Mouse (Mus musculus) CH12.LX (cell line): ENCODE results near the gene Snta1. TPM values are rescaled to one million over a fixed set of nuclear protein-coding genes. Genes with fewer than 3 reads are reported as not detected.

Experiments
- DNase-seq: peaks from one replicate; pipeline ENCODE4 v3.0.0-alpha.2; 2013; ENCODE audit errors: extremely low read depth
- H3K27ac ChIP-seq: 2 replicates; pipeline ENCODE4 v1.5.1; 2012; ENCODE audit warnings: low read depth, mild to moderate bottlenecking, control low read depth, moderate library complexity; ENCODE audit not compliant: insufficient read depth
- H3K27me3 ChIP-seq: replicated peaks from 2 replicates; pipeline ENCODE3; 2012; ENCODE audit warnings: inconsistent platforms
- H3K36me3 ChIP-seq, 2 experiments: replicated peaks in 1 of 2; 2 replicates each; pipeline versions ENCODE3 to v1.6.1; 2012; ENCODE audit warnings: inconsistent platforms in 1 of 2, low read length in 1 of 2, mild to moderate bottlenecking in 1 of 2, mixed read lengths in 1 of 2, moderate library complexity in 1 of 2; ENCODE audit not compliant: control insufficient read depth in 1 of 2, insufficient read depth in 1 of 2
- H3K4me1 ChIP-seq, 2 experiments: 2 replicates each; pipeline ENCODE4 v1.6.1; 2012; ENCODE audit warnings: inconsistent platforms in 1 of 2, moderate library complexity in 1 of 2; ENCODE audit not compliant: insufficient read depth in 2 of 2, control insufficient read depth in 1 of 2
- H3K4me2 ChIP-seq: 2 replicates; pipeline ENCODE4 v1.6.1; 2012; ENCODE audit warnings: low read depth, mild to moderate bottlenecking, control low read depth; ENCODE audit not compliant: poor library complexity, insufficient read depth, severe bottlenecking
- H3K4me3 ChIP-seq, 3 experiments: fragments of 150-350 bp in 1 of 3; sonication (generic) in 1 of 3; replicated peaks in 1 of 3; 2 replicates each; pipeline versions ENCODE3 to v1.5.1; 2011 to 2012; ENCODE audit warnings: low read depth in 2 of 3, low read length in 2 of 3, mild to moderate bottlenecking in 2 of 3, moderate library complexity in 2 of 3, control low read depth in 1 of 3, improper control_type of control experiment in 1 of 3, inconsistent platforms in 1 of 3, mixed read lengths in 1 of 3; ENCODE audit not compliant: poor library complexity in 1 of 3
- H3K79me2 ChIP-seq: replicated peaks from 2 replicates; pipeline ENCODE4 v1.6.1; 2012; ENCODE audit warnings: mild to moderate bottlenecking, moderate library complexity; ENCODE audit not compliant: control insufficient read depth, poor library complexity, insufficient read depth, severe bottlenecking; ENCODE audit errors: extremely low read depth
- H3K9ac ChIP-seq: 2 replicates; pipeline ENCODE4 v1.6.1; 2012; ENCODE audit warnings: low read depth, mild to moderate bottlenecking, control low read depth, moderate library complexity; ENCODE audit not compliant: insufficient read depth
- H3K9me3 ChIP-seq: replicated peaks from 2 replicates; pipeline ENCODE3; 2012; ENCODE audit warnings: low read length, inconsistent platforms, mixed read lengths
- BHLHE40 ChIP-seq: IDR thresholded peaks from 2 replicates; pipeline ENCODE4 v1.6.1; 2011; ENCODE audit warnings: mild to moderate bottlenecking, low read depth, low read length, improper control_type of control experiment
- CHD1 ChIP-seq: IDR thresholded peaks from 2 replicates; pipeline ENCODE4 v1.6.1; 2012; ENCODE audit warnings: low read depth, low read length, improper control_type of control experiment, inconsistent platforms
- CHD2 ChIP-seq: IDR thresholded peaks from 2 replicates; pipeline ENCODE4 v1.6.1; 2011; ENCODE audit warnings: low read length, improper control_type of control experiment
- CTCF ChIP-seq, 2 experiments: IDR thresholded peaks in 1 of 2; conservative IDR thresholded peaks in 1 of 2; 2 replicates each; pipeline ENCODE4 v1.5.1; 2011 to 2012; ENCODE audit warnings: low read depth in 2 of 2, low read length in 2 of 2, improper control_type of control experiment in 1 of 2, inconsistent platforms in 1 of 2, mild to moderate bottlenecking in 1 of 2, moderate library complexity in 1 of 2
- E2F4 ChIP-seq: IDR thresholded peaks from 2 replicates; pipeline ENCODE4 v1.6.1; 2011; ENCODE audit warnings: low read depth, low read length, improper control_type of control experiment; ENCODE audit not compliant: insufficient replicate concordance
- ELF1 ChIP-seq: IDR thresholded peaks from 2 replicates; pipeline ENCODE4 v1.6.1; 2014; ENCODE audit warnings: low read depth, mild to moderate bottlenecking, inconsistent platforms, low read length, improper control_type of control experiment
- ETS1 ChIP-seq: conservative IDR thresholded peaks from 2 replicates; pipeline ENCODE4 v1.6.1; 2012; ENCODE audit warnings: low read depth, mild to moderate bottlenecking, inconsistent platforms, low read length, improper control_type of control experiment, moderate library complexity
- HCFC1 ChIP-seq: IDR thresholded peaks from 2 replicates; pipeline ENCODE4 v1.6.1; 2012; ENCODE audit warnings: low read depth, mild to moderate bottlenecking, inconsistent platforms, low read length, improper control_type of control experiment
- JUN ChIP-seq: IDR thresholded peaks from 2 replicates; pipeline ENCODE4 v1.6.1; 2011; ENCODE audit warnings: low read depth, mild to moderate bottlenecking, low read length, improper control_type of control experiment, moderate library complexity; ENCODE audit not compliant: insufficient read depth
- JUND ChIP-seq: conservative IDR thresholded peaks from 2 replicates; pipeline ENCODE4 v1.6.1; 2011; ENCODE audit warnings: low read depth, low read length, improper control_type of control experiment
- MAFK ChIP-seq: IDR thresholded peaks from 2 replicates; pipeline ENCODE4 v1.6.1; 2011; ENCODE audit warnings: low read length, improper control_type of control experiment; ENCODE audit not compliant: insufficient replicate concordance
- MAZ ChIP-seq: IDR thresholded peaks from 2 replicates; pipeline ENCODE4 v1.6.1; 2012; ENCODE audit warnings: low read depth, mild to moderate bottlenecking, inconsistent platforms, low read length, improper control_type of control experiment, moderate library complexity
- MEF2A ChIP-seq: IDR thresholded peaks from 2 replicates; pipeline ENCODE4 v1.6.1; 2014; ENCODE audit warnings: low read depth, mild to moderate bottlenecking, inconsistent platforms, low read length, improper control_type of control experiment, borderline replicate concordance
- MYC ChIP-seq: IDR thresholded peaks from 2 replicates; pipeline ENCODE4 v1.6.1; 2011; ENCODE audit warnings: low read depth, mild to moderate bottlenecking, improper control_type of control experiment, low read length
- NELFE ChIP-seq: IDR thresholded peaks from 2 replicates; pipeline ENCODE4 v1.6.1; 2011; ENCODE audit warnings: low read depth, low read length, improper control_type of control experiment
- PAX5 ChIP-seq: IDR thresholded peaks from 2 replicates; pipeline ENCODE4 v1.6.1; 2012; ENCODE audit warnings: low read length, inconsistent platforms, mixed read lengths
- POLR2AphosphoS2 ChIP-seq: IDR thresholded peaks from 2 replicates; pipeline ENCODE4 v1.6.1; 2011; ENCODE audit warnings: low read depth, low read length, improper control_type of control experiment
- SMC3 ChIP-seq: IDR thresholded peaks from 2 replicates; pipeline ENCODE4 v1.6.1; 2011; ENCODE audit warnings: low read depth, low read length, improper control_type of control experiment
- UBTF ChIP-seq: IDR thresholded peaks from 2 replicates; pipeline ENCODE4 v1.6.1; 2012; ENCODE audit warnings: low read depth, mild to moderate bottlenecking, inconsistent platforms, low read length, improper control_type of control experiment, moderate library complexity
- USF1 ChIP-seq: IDR thresholded peaks from 2 replicates; pipeline ENCODE4 v1.6.1; 2014; ENCODE audit warnings: low read depth, mild to moderate bottlenecking, inconsistent platforms, low read length, improper control_type of control experiment
- USF2 ChIP-seq: conservative IDR thresholded peaks from 2 replicates; pipeline ENCODE4 v1.6.1; 2011; ENCODE audit warnings: low read depth, low read length, improper control_type of control experiment
- ZMIZ1 ChIP-seq: IDR thresholded peaks from 2 replicates; pipeline ENCODE4 v1.6.1; 2012; ENCODE audit warnings: low read depth, mild to moderate bottlenecking, inconsistent platforms, low read length, improper control_type of control experiment
- dilution Hi-C: fragments of 300-500 bp; cut with MboI; formaldehyde crosslinking; loops from 2 replicates; pipeline ENCODE4 v1.14.3; 2020; ENCODE audit warnings: low sequenced_read_pairs; ENCODE audit not compliant: extremely low pct_unique_long_range_greater_than_20kb, extremely low pct_ligation_motif_present
- in situ Hi-C: fragments of 300-500 bp; cut with MboI; formaldehyde crosslinking; loops from 3 replicates; pipeline ENCODE4 v1.14.3; 2019; ENCODE audit warnings: low sequenced_read_pairs, low pct_ligation_motif_present, low pct_unique_long_range_greater_than_20kb, mixed read lengths
- polyA plus RNA-seq: library from polyadenylated mRNA; unstranded; fragments of >175 nt; gene quantifications from 2 replicates; pipeline ENCODE4 v1.2.1, GENCODE M21; 2012; ENCODE audit warnings: low read depth; ENCODE audit not compliant: insufficient read length
- total RNA-seq, 2 experiments: library from RNA; depleted of rRNA; stranded (reverse); fragments of 300-350 nt in 1 of 2; fragments of >200 nt in 1 of 2; gene quantifications; 2 replicates each; pipeline ENCODE4 v1.2.3; 2012 to 2014

Snta1 gene
- total and polyA plus RNA-seq, 3 experiments, result 0.33 TPM; not detected in 2

GRCm38 (mm10) chr2:154455776-154456175, 47.9 kb upstream of the Snta1 start:
- in situ Hi-C loops (no loop called here), dilution Hi-C loops (no loop called here)
- Histone ChIP-seq H3K4me2 (no peak overlapping the region), H3K9me3 (no peaks in the 10 kb centered on the region), H3K79me2 (peaks cover 4% of the 10 kb centered on the region; the same call in 1 of the 2 replicates), H3K27me3 (no peaks in the 10 kb centered on the region), H3K36me3 (peaks cover 0 to 13% of the 10 kb centered on the region in 2 experiments), H3K4me3 (no peak overlapping the region), H3K27ac (no peak overlapping the region), H3K4me1 (peaks cover 0 to 8% of the 10 kb centered on the region in 2 experiments; a peak in 2 of 4 replicates), H3K9ac (no peak overlapping the region)
- no peak for TF ChIP-seq NELFE
- no peak for TF ChIP-seq USF1
- TF ChIP-seq MYC, result no peak
- no peak for TF ChIP-seq BHLHE40
- no peak for TF ChIP-seq CTCF (conservative IDR thresholded peaks at IDR 0.05 in 1 of 2, IDR thresholded peaks at IDR 0.05 in 1 of 2; ENCODE audit: low read depth in 2 of 2, low read length in 2 of 2)
- no peak for TF ChIP-seq JUN
- TF ChIP-seq MAZ, result no peak
- no peak for TF ChIP-seq SMC3
- no peak for TF ChIP-seq POLR2AphosphoS2
- TF ChIP-seq E2F4, result no peak
- no peak for DNase-seq

GRCm38 (mm10) chr2:154454605-154455004, 46.7 kb upstream of the Snta1 start:
- in situ Hi-C loops, result no loop called here
- dilution Hi-C loops, result no loop called here

More at GRCm38 (mm10) chr2:154454605-154455004, 46.7 kb upstream of the Snta1 start:
- Histone ChIP-seq H3K36me3 (peaks cover 0 to 15% of the 10 kb centered on the region in 2 experiments), H3K4me1 (peaks cover 0 to 13% of the 10 kb centered on the region in 2 experiments; a peak in 2 of 4 replicates), H3K4me2 (no peak overlapping the region), H3K4me3 (no peak overlapping the region), H3K9me3 (no peaks in the 10 kb centered on the region), H3K9ac (no peak overlapping the region), H3K27me3 (no peaks in the 10 kb centered on the region), H3K27ac (no peak overlapping the region), H3K79me2 (peaks cover 4% of the 10 kb centered on the region; the same call in 1 of the 2 replicates)
- TF ChIP-seq CHD2 (no peak), UBTF (no peak), MAFK (no peak), ZMIZ1 (no peak), ELF1 (no peak), ETS1 (no peak), HCFC1 (no peak), MAZ (no peak), MEF2A (no peak), USF2 (no peak), PAX5 (no peak), CHD1 (no peak), JUND (no peak), NELFE (no peak)
- DNase-seq, result no peak
